Mouse (Mus musculus): ENCODE measurements around the gene Zdhhc6.

DNA sequence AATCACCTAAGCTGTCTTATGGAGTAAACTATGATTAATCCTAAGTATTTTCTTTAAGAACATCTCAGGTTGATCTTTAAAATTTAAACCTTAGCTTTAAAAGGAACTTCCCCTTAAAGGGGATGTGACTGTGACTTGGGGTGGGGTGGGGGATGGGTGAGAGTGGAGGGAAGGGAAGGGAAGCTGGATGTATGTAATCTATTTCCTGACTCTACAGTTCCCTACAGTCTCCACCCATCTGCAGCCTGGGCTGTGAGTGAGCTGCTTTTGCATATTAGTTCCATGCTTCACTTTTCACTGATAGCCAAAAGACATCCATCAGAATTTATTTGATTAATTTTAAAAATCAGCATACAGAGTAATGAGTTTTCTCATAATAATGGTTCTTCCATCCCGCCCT is 16.5 kb downstream of the Zdhhc6 start:
- TF ChIP-seq CTCF (IDR thresholded peaks at IDR 0.05; ENCODE audit: low read depth) = no peak
- no peak for TF ChIP-seq EP300 (optimal IDR thresholded peaks at IDR 0.05)

Measured in stomach, postnatal 0 days (tissue).